35 mouse cellular contexts compared by ENCODE assay signal in genomic region chr3:9460284-9460683, GRCm38 (mm10).
"Had no signal": no experiment of that assay in that cellular context is flagged by ENCODE, and none has a peak within 500 bp of the region (broad histone marks: within the 10 kb centered on the region; RNA-seq: fewer than 3 reads in every experiment).

No protein-coding gene starts in this region.

- H3K27ac ChIP-seq: hindbrain, embryonic 10.5 days; hindbrain, embryonic 12.5 days; hindbrain, embryonic 13.5 days; hindbrain, embryonic 14.5 days; hindbrain, embryonic 15.5 days; hindbrain, postnatal 0 days; intestine, embryonic 15.5 days; kidney, embryonic 15.5 days; kidney, postnatal 0 days; layer of hippocampus, adult 2 months; left cerebral cortex, adult 2 months had no signal

- H3K36me3 ChIP-seq: heart, embryonic 15.5 days; hindbrain, embryonic 12.5 days; hindbrain, embryonic 13.5 days; hindbrain, embryonic 15.5 days; intestine, embryonic 15.5 days had no signal

- H3K4me3 ChIP-seq: heart, embryonic 12.5 days; heart, embryonic 13.5 days; heart, embryonic 15.5 days; hindbrain, embryonic 10.5 days; hindbrain, embryonic 12.5 days; hindbrain, embryonic 13.5 days; hindbrain, embryonic 15.5 days; intestine, embryonic 15.5 days; kidney, embryonic 15.5 days; layer of hippocampus, adult 2 months; left cerebral cortex, adult 2 months had no signal

- ATAC-seq: hindbrain, embryonic 16.5 days; hindbrain, postnatal 0 days; inflammation-experienced regulatory T-cells, adult 6 months; intestine, embryonic 15.5 days; intestine, embryonic 16.5 days; intestine, postnatal 0 days had no signal

- H3K9ac ChIP-seq: heart, embryonic 12.5 days; heart, embryonic 13.5 days; heart, embryonic 15.5 days; hindbrain, embryonic 12.5 days; hindbrain, embryonic 13.5 days; hindbrain, embryonic 14.5 days; hindbrain, embryonic 15.5 days; intestine, embryonic 15.5 days; kidney, embryonic 15.5 days had no signal

- DNase-seq: heart, postnatal 10 days; heart, postnatal 14 days; heart, postnatal 36 days; heart, postnatal 4 days; kidney, adult 11 months; kidney, adult 18-20 months; kidney, adult 2 months; kidney, adult 8-10 months; kidney, adult 9 months; kidney, postnatal 10 days; kidney, postnatal 14 days; kidney, postnatal 25 days; kidney, postnatal 36 days; kidney, postnatal 4 days; layer of hippocampus, adult 9-11 months; layer of hippocampus, postnatal 36 days had no signal

- H3K4me2 ChIP-seq: heart, embryonic 11.5 days; heart, embryonic 12.5 days; heart, embryonic 13.5 days; heart, embryonic 15.5 days; hindbrain, embryonic 12.5 days; hindbrain, embryonic 13.5 days; hindbrain, embryonic 14.5 days; hindbrain, embryonic 15.5 days; intestine, embryonic 15.5 days; kidney, embryonic 15.5 days had no signal

- H3K9me3 ChIP-seq: heart, embryonic 12.5 days; heart, embryonic 13.5 days; heart, embryonic 15.5 days; hindbrain, embryonic 12.5 days; hindbrain, embryonic 13.5 days; hindbrain, embryonic 15.5 days; intestine, embryonic 15.5 days; kidney, embryonic 15.5 days had no signal

- H3K27me3 ChIP-seq: heart, embryonic 12.5 days; heart, embryonic 13.5 days; heart, embryonic 15.5 days; hindbrain, embryonic 12.5 days; hindbrain, embryonic 13.5 days; hindbrain, embryonic 15.5 days; intestine, embryonic 15.5 days; kidney, embryonic 15.5 days had no signal

- H3K4me1 ChIP-seq: hindbrain, embryonic 10.5 days; hindbrain, embryonic 12.5 days; hindbrain, embryonic 13.5 days; hindbrain, embryonic 15.5 days; intestine, embryonic 15.5 days had no signal
